Mouse (Mus musculus) ES-Bruce4 (cell line): Measurements from ENCODE around the gene A4gnt.
A peak's percentile ranks its signal among the peaks of the same experiment; 100 is the strongest.

Source experiments
- CTCF ChIP-seq: IDR thresholded peaks from one replicate; pipeline ENCODE4 v1.8.1; 2011; ENCODE audit warnings: low read depth, low read length
- EP300 ChIP-seq: IDR thresholded peaks from 2 replicates; pipeline ENCODE4 v1.6.1; 2011; ENCODE audit warnings: low read depth, low read length; ENCODE audit not compliant: insufficient read depth
- POLR2A ChIP-seq: IDR thresholded peaks from one replicate; pipeline ENCODE4 v1.8.1; 2011; ENCODE audit warnings: low read length; ENCODE audit not compliant: insufficient read depth

- TF ChIP-seq CTCF (peak; percentile 84), POLR2A (no peak), EP300 (no peak)
Observed at GRCm38 (mm10) chr9:99662406-99662805, 50.1 kb downstream of the A4gnt start.
